Mouse (Mus musculus): ENCODE results near the gene Ppp4r3a. TPM values are rescaled to one million over a fixed set of nuclear protein-coding genes. Genes with fewer than 3 reads are reported as not detected.

Gene Ppp4r3a
- polyA plus RNA-seq, 1 experiment from 2014 or later = 36.2 TPM

GRCm38 (mm10) chr12:101074821-101075429, 8.6 kb downstream of the Ppp4r3a start:
- ATAC-seq (replicated peaks; ENCODE audit: insufficient number of reproducible peaks, low FRiP score, low TSS enrichment) = no peak
- WGBS (ENCODE audit: insufficient replicate concordance) = 92% methylated on average over 4 of the region's 4 CpGs

GRCm38 (mm10) chr12:101069813-101070212, 13.7 kb downstream of the Ppp4r3a start:
- H3K36me3 ChIP-seq (ENCODE audit: control insufficient read depth, insufficient read depth, low read length) = peaks cover 2% of the 10 kb centered on the region
- no peaks in the 10 kb centered on the region for H3K9me3 ChIP-seq (replicated peaks; ENCODE audit: control insufficient read depth, low read length)
- ATAC-seq (replicated peaks; ENCODE audit: insufficient number of reproducible peaks, low FRiP score, low TSS enrichment) = no peak
- WGBS (ENCODE audit: insufficient replicate concordance) = 78% methylated on average over 1 of the region's 1 CpGs
- H3K4me1 ChIP-seq (ENCODE audit: control insufficient read depth, insufficient read depth, low read length) = no peaks in the 10 kb centered on the region
- no peaks in the 10 kb centered on the region for H3K27me3 ChIP-seq (ENCODE audit: control insufficient read depth, insufficient read depth, low read length)
- no peak overlapping the region for H3K4me2 ChIP-seq
- H3K4me3 ChIP-seq (ENCODE audit: low read depth, low read length) = no peak overlapping the region
- no peak overlapping the region for H3K9ac ChIP-seq (ENCODE audit: low read depth, low read length)
- no peak overlapping the region for H3K27ac ChIP-seq (ENCODE audit: low read depth, low read length)

More at GRCm38 (mm10) chr12:101074821-101075429, 8.6 kb downstream of the Ppp4r3a start:
- Histone ChIP-seq H3K4me3 (ENCODE audit: low read depth, low read length) (no peak overlapping the region), H3K27ac (ENCODE audit: low read depth, low read length) (no peak overlapping the region), H3K9me3 (replicated peaks; ENCODE audit: control insufficient read depth, low read length) (no peaks in the 10 kb centered on the region), H3K4me1 (ENCODE audit: control insufficient read depth, insufficient read depth, low read length) (0 out of 2 replicates have a peak, but pooled peaks cover 3% of the 10 kb centered on the region), H3K27me3 (ENCODE audit: control insufficient read depth, insufficient read depth, low read length) (no peaks in the 10 kb centered on the region), H3K4me2 (no peak overlapping the region), H3K9ac (ENCODE audit: low read depth, low read length) (no peak overlapping the region), H3K36me3 (ENCODE audit: control insufficient read depth, insufficient read depth, low read length) (peaks cover 5% of the 10 kb centered on the region; the same call in 1 of the 2 replicates)

- H3K9me3 ChIP-seq (replicated peaks; ENCODE audit: control insufficient read depth, low read length) = no peaks in the 10 kb centered on the region
- no peak overlapping the region for H3K4me2 ChIP-seq
- H3K27me3 ChIP-seq (ENCODE audit: control insufficient read depth, insufficient read depth, low read length) = no peaks in the 10 kb centered on the region
- no peaks in the 10 kb centered on the region for H3K4me1 ChIP-seq (ENCODE audit: control insufficient read depth, insufficient read depth, low read length)
- 87% methylated on average over 1 of the region's 1 CpGs for WGBS (ENCODE audit: insufficient replicate concordance)
- H3K27ac ChIP-seq (ENCODE audit: low read depth, low read length) = no peak overlapping the region
- H3K4me3 ChIP-seq (ENCODE audit: low read depth, low read length) = no peak overlapping the region
- H3K9ac ChIP-seq (ENCODE audit: low read depth, low read length) = no peak overlapping the region
- H3K36me3 ChIP-seq (ENCODE audit: control insufficient read depth, insufficient read depth, low read length) = peaks cover 14% of the 10 kb centered on the region
- no peak for ATAC-seq (replicated peaks; ENCODE audit: insufficient number of reproducible peaks, low FRiP score, low TSS enrichment)
Measured at GRCm38 (mm10) chr12:101066329-101066728, 17.2 kb downstream of the Ppp4r3a start.

- Histone ChIP-seq H3K9ac (ENCODE audit: low read depth, low read length) (no peak overlapping the region), H3K27ac (ENCODE audit: low read depth, low read length) (no peak overlapping the region), H3K36me3 (ENCODE audit: control insufficient read depth, insufficient read depth, low read length) (peaks cover 15% of the 10 kb centered on the region), H3K27me3 (ENCODE audit: control insufficient read depth, insufficient read depth, low read length) (no peaks in the 10 kb centered on the region), H3K9me3 (replicated peaks; ENCODE audit: control insufficient read depth, low read length) (no peaks in the 10 kb centered on the region), H3K4me2 (no peak overlapping the region), H3K4me1 (ENCODE audit: control insufficient read depth, insufficient read depth, low read length) (no peaks in the 10 kb centered on the region), H3K4me3 (ENCODE audit: low read depth, low read length) (no peak overlapping the region)
- no peak for ATAC-seq (replicated peaks; ENCODE audit: insufficient number of reproducible peaks, low FRiP score, low TSS enrichment)
Measured at GRCm38 (mm10) chr12:101039956-101040355, 43.5 kb downstream of the Ppp4r3a start.

GRCm38 (mm10) chr12:101028954-101029731, 54.4 kb downstream of the Ppp4r3a start, which contains the start of gene Ccdc88c:
Ccdc88c (minus strand) TSS chr12:101029056.
- Histone ChIP-seq H3K4me3 (ENCODE audit: low read depth, low read length) (peak within 1 kb of the TSS; percentile 70), H3K27me3 (ENCODE audit: control insufficient read depth, insufficient read depth, low read length) (peaks cover 44% of the 10 kb centered on the region), H3K36me3 (ENCODE audit: control insufficient read depth, insufficient read depth, low read length) (no peaks in the 10 kb centered on the region), H3K9me3 (replicated peaks; ENCODE audit: control insufficient read depth, low read length) (no peaks in the 10 kb centered on the region), H3K4me2 (peak within 1 kb of the TSS; percentile 98), H3K9ac (ENCODE audit: low read depth, low read length) (peak within 1 kb of the TSS; percentile 77), H3K4me1 (ENCODE audit: control insufficient read depth, insufficient read depth, low read length) (peaks cover 9% of the 10 kb centered on the region), H3K27ac (ENCODE audit: low read depth, low read length) (peak within 1 kb of the TSS; percentile 68)
- peak; percentile 86 for ATAC-seq (replicated peaks; ENCODE audit: insufficient number of reproducible peaks, low FRiP score, low TSS enrichment)
- WGBS (ENCODE audit: insufficient replicate concordance) = under 1% methylated on average over 49 of the region's 56 CpGs

GRCm38 (mm10) chr12:101028247-101028953, 55.1 kb downstream of the Ppp4r3a start:
- no peak for ATAC-seq (replicated peaks; ENCODE audit: insufficient number of reproducible peaks, low FRiP score, low TSS enrichment)
- under 1% methylated on average over 56 of the region's 67 CpGs for WGBS (ENCODE audit: insufficient replicate concordance)
- Histone ChIP-seq H3K4me2 (peak overlapping the region; percentile 98), H3K4me3 (ENCODE audit: low read depth, low read length) (peak overlapping the region; percentile 70), H3K9ac (ENCODE audit: low read depth, low read length) (peak overlapping the region; percentile 77), H3K9me3 (replicated peaks; ENCODE audit: control insufficient read depth, low read length) (no peaks in the 10 kb centered on the region), H3K4me1 (ENCODE audit: control insufficient read depth, insufficient read depth, low read length) (peaks cover 9% of the 10 kb centered on the region), H3K36me3 (ENCODE audit: control insufficient read depth, insufficient read depth, low read length) (no peaks in the 10 kb centered on the region), H3K27ac (ENCODE audit: low read depth, low read length) (peak overlapping the region; percentile 68), H3K27me3 (ENCODE audit: control insufficient read depth, insufficient read depth, low read length) (peaks cover 51% of the 10 kb centered on the region)

GRCm38 (mm10) chr12:101027451-101028246, 55.9 kb downstream of the Ppp4r3a start:
- WGBS (ENCODE audit: insufficient replicate concordance) = 5% methylated on average over 19 of the region's 19 CpGs
- Histone ChIP-seq H3K9ac (ENCODE audit: low read depth, low read length) (peak overlapping the region; percentile 35; the same call in 1 of the 2 replicates), H3K9me3 (replicated peaks; ENCODE audit: control insufficient read depth, low read length) (no peaks in the 10 kb centered on the region), H3K36me3 (ENCODE audit: control insufficient read depth, insufficient read depth, low read length) (no peaks in the 10 kb centered on the region), H3K4me2 (peak overlapping the region; percentile 98), H3K4me1 (ENCODE audit: control insufficient read depth, insufficient read depth, low read length) (peaks cover 9% of the 10 kb centered on the region), H3K4me3 (ENCODE audit: low read depth, low read length) (peak overlapping the region; percentile 70), H3K27ac (ENCODE audit: low read depth, low read length) (no peak overlapping the region), H3K27me3 (ENCODE audit: control insufficient read depth, insufficient read depth, low read length) (peaks cover 54% of the 10 kb centered on the region)
- ATAC-seq (replicated peaks; ENCODE audit: insufficient number of reproducible peaks, low FRiP score, low TSS enrichment) = no peak

- Histone ChIP-seq H3K27ac (ENCODE audit: low read depth, low read length) (no peak overlapping the region), H3K4me3 (ENCODE audit: low read depth, low read length) (peak overlapping the region; percentile 3; the same call in 1 of the 2 replicates), H3K9me3 (replicated peaks; ENCODE audit: control insufficient read depth, low read length) (no peaks in the 10 kb centered on the region), H3K36me3 (ENCODE audit: control insufficient read depth, insufficient read depth, low read length) (no peaks in the 10 kb centered on the region), H3K4me2 (peak overlapping the region; percentile 98), H3K27me3 (ENCODE audit: control insufficient read depth, insufficient read depth, low read length) (peaks cover 56% of the 10 kb centered on the region), H3K4me1 (ENCODE audit: control insufficient read depth, insufficient read depth, low read length) (peaks cover 9% of the 10 kb centered on the region), H3K9ac (ENCODE audit: low read depth, low read length) (no peak overlapping the region)
- 21% methylated on average over 14 of the region's 14 CpGs for WGBS (ENCODE audit: insufficient replicate concordance)
- no peak for ATAC-seq (replicated peaks; ENCODE audit: insufficient number of reproducible peaks, low FRiP score, low TSS enrichment)
Measured at GRCm38 (mm10) chr12:101026946-101027345, 56.6 kb downstream of the Ppp4r3a start.

Measured in heart, embryonic 11.5 days (tissue).